Mouse (Mus musculus) lung, postnatal 0 days (tissue): ENCODE results near the gene Dgki. TPM values are rescaled to one million over a fixed set of nuclear protein-coding genes. Genes with fewer than 3 reads are reported as not detected.

ENCODE experiments used
- ATAC-seq: fragments of 200-750 bp; cut with Nextera tagmentation; 2 replicates; pipeline ENCODE4 v1.8.0; 2017; ENCODE audit warnings: moderate library complexity
- DNase-seq: peaks from one replicate; pipeline ENCODE4 v3.0.0-alpha.2; 2016; ENCODE audit warnings: low spot score
- H3K27ac ChIP-seq: fragments of 300-500 bp; sonication (generic); 2 replicates; pipeline ENCODE4 v1.5.1; 2014; ENCODE audit warnings: antibody characterized with exemption, mild to moderate bottlenecking, low read length, mixed read lengths
- H3K27me3 ChIP-seq: fragments of 300-500 bp; sonication (generic); replicated peaks from 2 replicates; pipeline ENCODE4 v1.6.1; 2014; ENCODE audit warnings: low read length, mixed read lengths; ENCODE audit not compliant: insufficient read depth
- H3K36me3 ChIP-seq: fragments of 300-500 bp; sonication (generic); 2 replicates; pipeline ENCODE4 v1.6.1; 2014; ENCODE audit warnings: low read length, mixed read lengths; ENCODE audit not compliant: insufficient read depth
- H3K4me1 ChIP-seq: fragments of 300-500 bp; sonication (generic); 2 replicates; pipeline ENCODE4 v1.6.1; 2014; ENCODE audit warnings: antibody characterized with exemption, low read depth, low read length, mixed read lengths; ENCODE audit not compliant: insufficient read depth
- H3K4me2 ChIP-seq: fragments of 300-500 bp; sonication (generic); replicated peaks from 2 replicates; pipeline ENCODE4 v1.6.1; 2014; ENCODE audit warnings: low read depth, mild to moderate bottlenecking, low read length, moderate library complexity, mixed read lengths
- H3K4me3 ChIP-seq: fragments of 300-500 bp; sonication (generic); 2 replicates; pipeline ENCODE4 v1.5.1; 2014; ENCODE audit warnings: low read depth, low read length
- H3K9ac ChIP-seq: fragments of 300-500 bp; sonication (generic); replicated peaks from 2 replicates; pipeline ENCODE4 v1.6.1; 2014; ENCODE audit warnings: low read depth, mild to moderate bottlenecking
- H3K9me3 ChIP-seq: fragments of 300-500 bp; sonication (generic); 2 replicates; pipeline ENCODE4 v1.6.1; 2016; ENCODE audit warnings: low read length, mixed read lengths
- CTCF ChIP-seq: IDR thresholded peaks from 2 replicates; pipeline ENCODE4 v1.5.1; 2016; ENCODE audit warnings: antibody characterized with exemption, mild to moderate bottlenecking
- EP300 ChIP-seq: IDR thresholded peaks from 2 replicates; pipeline ENCODE4 v1.6.1; 2016; ENCODE audit warnings: antibody characterized with exemption, mild to moderate bottlenecking, control low read depth
- WGBS: fragments of 180-500 bp; shearing (Covaris S2); extraction: QIAGEN DNeasy Blood & Tissue Kit; methylation state at CpG from one replicate; pipeline ENCODE4 v1.1.7; 2014; 5-methylcytosine and 5-hydroxymethylcytosine counted together
- polyA plus RNA-seq: library from polyadenylated mRNA; unstranded; fragments of >200 nt; fragmentation: Nextera tagmentation; extraction: Ambion mirVana; gene quantifications from 2 replicates; pipeline ENCODE4 v1.2.1, GENCODE M21; 2015

The Dgki gene
- polyA plus RNA-seq, 1 experiment from 2014 or later, result 0.45 TPM

DNA sequence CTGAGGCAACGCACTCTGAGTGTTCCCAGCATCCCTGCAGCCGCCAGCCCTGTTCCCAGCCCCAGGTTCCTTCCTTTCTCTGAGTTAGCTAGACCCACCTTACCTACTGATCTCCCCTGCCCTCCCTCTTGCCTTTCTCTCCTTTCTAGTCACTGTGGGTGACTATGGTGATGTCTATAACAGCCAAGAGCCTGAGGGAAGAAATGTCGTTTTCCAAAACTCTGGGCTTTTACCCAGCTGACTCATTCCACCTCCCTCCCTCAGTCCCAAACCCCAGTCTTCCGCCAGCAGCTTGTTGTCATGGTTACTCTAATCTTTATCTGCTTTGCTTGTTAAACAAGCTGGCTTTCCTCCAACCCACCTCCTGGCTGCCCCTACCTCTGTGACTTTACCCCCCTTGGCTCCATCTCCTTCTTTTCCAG lies 83.6 kb downstream of the Dgki start:
- ATAC-seq (peak; percentile 14; the same call in 1 of the 2 replicates), DNase-seq (peak; percentile 26)
- WGBS, result 44% methylated on average over 4 of the region's 4 CpGs
- TF ChIP-seq CTCF, result no peak
- TF ChIP-seq EP300, result no peak
- Histone ChIP-seq H3K27ac (no peak overlapping the region), H3K4me1 (no peaks in the 10 kb centered on the region), H3K9me3 (no peaks in the 10 kb centered on the region), H3K36me3 (no peaks in the 10 kb centered on the region), H3K4me3 (no peak overlapping the region), H3K4me2 (no peak overlapping the region), H3K27me3 (no peaks in the 10 kb centered on the region), H3K9ac (no peak overlapping the region)

DNA sequence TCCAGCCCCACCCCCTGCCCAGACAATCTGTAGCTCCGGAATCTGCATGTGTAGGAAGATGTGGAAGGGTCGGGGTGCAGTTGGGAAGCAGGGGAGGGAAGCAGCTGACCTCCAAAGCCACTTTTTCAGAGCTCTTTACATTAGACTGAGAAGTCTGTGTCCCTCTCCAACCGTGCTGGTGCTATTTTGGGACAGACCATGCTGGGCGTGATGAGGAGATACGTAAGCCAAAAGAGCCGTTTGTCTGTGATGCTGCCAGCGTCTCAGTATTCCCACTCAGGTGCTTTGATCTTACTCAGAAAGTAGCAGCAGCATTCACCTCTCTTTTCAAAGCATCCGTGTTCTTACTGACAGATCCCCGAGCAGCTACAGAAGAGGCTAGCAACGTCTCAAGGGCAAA lies 84.3 kb downstream of the Dgki start:
- no peak overlapping the region for H3K4me3 ChIP-seq
- H3K4me1 ChIP-seq, result no peaks in the 10 kb centered on the region
- 13% methylated on average over 10 of the region's 10 CpGs for WGBS
- H3K4me2 ChIP-seq, result no peak overlapping the region
- no peak overlapping the region for H3K27ac ChIP-seq
- ATAC-seq (no peak), DNase-seq (no peak)
- H3K36me3 ChIP-seq, result no peaks in the 10 kb centered on the region
- no peak overlapping the region for H3K9ac ChIP-seq
- H3K27me3 ChIP-seq, result no peaks in the 10 kb centered on the region
- H3K9me3 ChIP-seq, result no peaks in the 10 kb centered on the region
- TF ChIP-seq EP300 (no peak), CTCF (no peak)

DNA sequence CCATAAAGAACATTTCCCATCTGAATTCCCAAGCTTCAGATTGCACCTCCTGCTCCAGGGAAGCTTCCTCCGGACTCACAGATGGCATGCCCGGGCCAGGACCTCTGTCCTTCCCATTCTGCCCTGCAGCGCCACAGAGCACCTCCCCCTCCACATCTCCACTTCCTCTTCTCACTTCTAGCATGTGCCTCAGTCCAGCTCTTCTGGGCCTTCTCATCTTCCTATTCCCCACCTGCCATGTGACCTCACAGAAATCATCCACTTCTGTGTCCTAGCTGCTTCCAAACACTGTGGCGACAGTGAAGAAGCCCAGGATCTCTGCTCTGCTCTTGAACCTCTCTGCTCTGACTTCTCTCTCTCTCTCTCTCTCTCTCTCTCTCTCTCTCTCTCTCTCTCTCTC lies 87.1 kb downstream of the Dgki start:
- H3K4me3 ChIP-seq, result no peak overlapping the region
- DNase-seq (no peak), ATAC-seq (no peak)
- no peak overlapping the region for H3K9ac ChIP-seq
- H3K27ac ChIP-seq, result no peak overlapping the region
- H3K9me3 ChIP-seq, result no peaks in the 10 kb centered on the region
- 62% methylated on average over 4 of the region's 4 CpGs for WGBS
- H3K4me2 ChIP-seq, result no peak overlapping the region
- H3K36me3 ChIP-seq, result no peaks in the 10 kb centered on the region
- TF ChIP-seq CTCF (no peak), EP300 (no peak)
- no peaks in the 10 kb centered on the region for H3K27me3 ChIP-seq
- no peaks in the 10 kb centered on the region for H3K4me1 ChIP-seq

DNA sequence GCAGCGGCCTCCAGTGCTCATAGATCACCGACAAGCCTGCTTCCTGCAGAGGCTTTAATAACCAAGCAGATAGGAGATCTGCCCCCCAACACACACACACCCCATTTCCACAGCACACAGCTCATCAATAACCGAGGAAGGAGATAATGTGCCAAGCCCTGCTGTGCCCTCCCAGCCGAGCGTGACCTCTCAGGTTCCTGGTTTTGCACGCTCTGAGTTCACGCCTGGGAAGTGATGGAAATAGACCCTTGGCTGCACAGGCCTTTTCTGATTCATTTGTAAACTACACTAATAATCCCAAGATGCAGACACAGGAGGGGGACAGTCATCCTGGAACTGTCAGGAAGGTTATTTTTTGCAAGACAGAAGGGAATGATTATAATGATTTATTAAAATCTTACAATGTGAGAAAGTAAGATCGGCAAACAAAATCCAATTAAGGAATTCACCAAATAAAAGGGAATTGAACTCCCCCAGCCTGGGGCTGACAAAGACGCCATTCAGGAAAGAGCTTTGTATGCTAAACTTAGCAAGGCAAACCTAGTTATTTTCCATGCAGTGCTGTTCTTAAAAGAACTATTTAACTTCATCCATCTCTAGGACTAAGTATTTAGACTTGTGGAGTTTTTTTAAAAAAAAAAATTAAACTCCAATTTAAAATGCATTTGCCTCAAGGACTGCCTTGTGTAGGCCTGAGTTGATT lies 88.3 kb downstream of the Dgki start:
- Histone ChIP-seq H3K4me1 (no peaks in the 10 kb centered on the region), H3K27me3 (no peaks in the 10 kb centered on the region), H3K9me3 (no peaks in the 10 kb centered on the region), H3K9ac (no peak overlapping the region), H3K36me3 (no peaks in the 10 kb centered on the region), H3K27ac (no peak overlapping the region), H3K4me2 (no peak overlapping the region), H3K4me3 (no peak overlapping the region)
- DNase-seq (no peak), ATAC-seq (no peak)
- TF ChIP-seq CTCF (no peak), EP300 (no peak)
- 46% methylated on average over 9 of the region's 9 CpGs for WGBS

DNA sequence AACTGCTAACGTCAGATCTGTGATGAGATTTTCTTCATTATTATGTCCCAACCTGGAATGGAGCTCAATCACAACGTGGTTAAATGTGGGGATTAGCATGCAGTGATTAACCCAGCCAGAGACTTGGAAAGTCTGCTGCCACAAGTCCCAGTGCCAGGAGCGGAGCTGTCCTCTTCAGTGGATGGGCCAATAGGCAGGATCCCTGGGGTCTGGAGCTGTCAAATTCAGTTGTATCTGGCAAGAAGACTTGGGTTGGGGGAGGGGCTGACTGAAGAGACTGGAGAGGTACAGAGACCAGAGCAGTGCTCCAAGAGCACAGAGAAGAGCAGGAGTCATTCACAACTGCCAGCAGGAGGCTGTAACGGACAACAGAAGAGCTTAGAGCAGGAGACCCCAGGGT lies 97.1 kb downstream of the Dgki start:
- H3K9me3 ChIP-seq, result no peaks in the 10 kb centered on the region
- H3K4me1 ChIP-seq, result no peaks in the 10 kb centered on the region
- DNase-seq (no peak), ATAC-seq (no peak)
- no peaks in the 10 kb centered on the region for H3K27me3 ChIP-seq
- H3K36me3 ChIP-seq, result no peaks in the 10 kb centered on the region
- H3K4me3 ChIP-seq, result no peak overlapping the region
- TF ChIP-seq CTCF, result no peak
- TF ChIP-seq EP300, result no peak
- no peak overlapping the region for H3K27ac ChIP-seq
- no peak overlapping the region for H3K4me2 ChIP-seq
- no peak overlapping the region for H3K9ac ChIP-seq
- WGBS, result 57% methylated on average over 4 of the region's 4 CpGs

DNA sequence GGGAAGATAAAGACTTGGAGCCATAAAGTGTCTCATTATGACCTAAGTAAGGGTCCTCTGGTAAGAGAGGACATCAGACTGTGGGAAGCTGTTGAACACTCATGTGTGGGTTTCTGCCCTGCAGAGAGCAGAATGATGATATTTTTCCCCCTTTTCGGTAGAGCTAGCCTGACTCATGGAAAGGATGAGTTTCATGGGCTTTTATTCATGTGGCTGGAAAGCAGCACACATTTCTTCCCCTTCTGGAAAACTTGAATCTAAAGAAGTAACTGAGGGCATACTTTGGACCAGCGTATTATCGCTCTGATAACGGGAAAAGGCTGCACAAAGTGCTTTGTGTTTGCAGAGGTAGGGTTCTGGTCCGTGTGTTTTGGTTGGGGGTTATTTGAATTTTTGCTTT lies 99.1 kb downstream of the Dgki start:
- no peak for TF ChIP-seq EP300
- no peak for TF ChIP-seq CTCF
- Histone ChIP-seq H3K4me1 (no peaks in the 10 kb centered on the region), H3K4me3 (no peak overlapping the region), H3K27me3 (no peaks in the 10 kb centered on the region), H3K27ac (no peak overlapping the region), H3K9ac (no peak overlapping the region), H3K36me3 (no peaks in the 10 kb centered on the region), H3K9me3 (no peaks in the 10 kb centered on the region), H3K4me2 (no peak overlapping the region)
- ATAC-seq (no peak), DNase-seq (no peak)
- 74% methylated on average over 5 of the region's 5 CpGs for WGBS

DNA sequence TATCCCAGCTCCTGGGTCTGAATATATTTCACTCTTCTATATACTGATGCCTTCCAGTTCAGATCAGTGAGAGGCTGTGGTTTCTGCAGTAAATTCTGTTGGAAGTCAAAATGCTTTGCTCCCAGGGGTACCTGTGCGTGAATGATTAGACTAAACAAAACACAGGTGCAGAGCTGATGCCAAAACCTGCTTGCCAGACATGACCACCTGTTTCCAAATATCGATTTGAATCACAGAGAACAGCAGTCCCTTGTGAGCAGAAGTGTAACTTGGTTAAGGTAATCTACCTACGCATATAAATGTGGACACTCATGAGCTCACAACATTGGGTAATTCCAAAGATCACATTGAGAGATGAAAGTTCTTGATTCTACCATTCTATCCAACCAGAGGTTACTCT lies 100.5 kb downstream of the Dgki start:
- Histone ChIP-seq H3K36me3 (no peaks in the 10 kb centered on the region), H3K27ac (no peak overlapping the region), H3K9me3 (no peaks in the 10 kb centered on the region), H3K9ac (no peak overlapping the region), H3K4me1 (no peaks in the 10 kb centered on the region), H3K27me3 (no peaks in the 10 kb centered on the region), H3K4me2 (no peak overlapping the region), H3K4me3 (no peak overlapping the region)
- DNase-seq (no peak), ATAC-seq (no peak)
- no peak for TF ChIP-seq CTCF
- TF ChIP-seq EP300, result no peak
- WGBS, result 81% methylated on average over 3 of the region's 3 CpGs
